Mouse (Mus musculus): ENCODE data around the gene Rassf4.

- TF ChIP-seq TAL1 (IDR thresholded peaks at IDR 0.05; ENCODE audit: low read length), result no peak
- TF ChIP-seq GATA1 (IDR thresholded peaks at IDR 0.05; ENCODE audit: low read length), result no peak
Observed at GRCm38 (mm10) chr6:116714576-116714975, 40.8 kb upstream of the Rassf4 start.

All from erythroblast, embryonic 14.5 days (primary cell).